Mouse (Mus musculus) hindbrain, embryonic 11.5 days (tissue): ENCODE data around the gene Ackr1. TPM values are rescaled to one million over a fixed set of nuclear protein-coding genes. Genes with fewer than 3 reads are reported as not detected.

Experiments used
- ATAC-seq: fragments of 200-750 bp; cut with Nextera tagmentation; 2 replicates; pipeline ENCODE4 v1.8.0; 2017; ENCODE audit warnings: mild to moderate bottlenecking, moderate TSS enrichment, moderate library complexity; ENCODE audit not compliant: low FRiP score
- DNase-seq: peaks from one replicate; pipeline ENCODE4 v3.0.0-alpha.2; 2015; ENCODE audit warnings: low spot score
- H3K27ac ChIP-seq: fragments of 300-500 bp; sonication (generic); 2 replicates; pipeline ENCODE4 v1.5.1; 2014; ENCODE audit warnings: mild to moderate bottlenecking, low read depth, low read length
- H3K27me3 ChIP-seq: fragments of 300-500 bp; sonication (generic); 2 replicates; pipeline ENCODE4 v1.6.1; 2014; ENCODE audit warnings: mild to moderate bottlenecking, low read length, moderate library complexity, mixed read lengths; ENCODE audit not compliant: control insufficient read depth, insufficient read depth
- H3K36me3 ChIP-seq: fragments of 300-500 bp; sonication (generic); 2 replicates; pipeline ENCODE4 v1.6.1; 2014; ENCODE audit warnings: mild to moderate bottlenecking, low read length, moderate library complexity, mixed read lengths; ENCODE audit not compliant: control insufficient read depth, insufficient read depth
- H3K4me1 ChIP-seq: fragments of 300-500 bp; sonication (generic); replicated peaks from 2 replicates; pipeline ENCODE4 v1.6.1; 2014; ENCODE audit warnings: low read length, mixed read lengths; ENCODE audit not compliant: control insufficient read depth, insufficient read depth
- H3K4me2 ChIP-seq: fragments of 300-500 bp; sonication (generic); replicated peaks from 2 replicates; pipeline ENCODE4 v1.6.1; 2014; ENCODE audit warnings: mild to moderate bottlenecking, low read depth, low read length
- H3K4me3 ChIP-seq: fragments of 300-500 bp; sonication (generic); 2 replicates; pipeline ENCODE4 v1.5.1; 2014; ENCODE audit warnings: low read depth, low read length
- H3K9ac ChIP-seq: fragments of 300-500 bp; sonication (generic); 2 replicates; pipeline ENCODE4 v1.6.1; 2014; ENCODE audit warnings: low read depth, low read length
- H3K9me3 ChIP-seq: fragments of 300-500 bp; sonication (generic); 2 replicates; pipeline ENCODE4 v1.6.1; 2016; ENCODE audit warnings: low read length; ENCODE audit not compliant: control insufficient read depth
- WGBS: fragments of 180-500 bp; shearing (Covaris S2); extraction: QIAGEN DNeasy Blood & Tissue Kit; methylation state at CpG from one replicate; pipeline ENCODE4 v1.1.7; 2014; 5-methylcytosine and 5-hydroxymethylcytosine counted together
- polyA plus RNA-seq: library from polyadenylated mRNA; unstranded; fragments of >200 nt; fragmentation: Nextera tagmentation; extraction: Ambion mirVana; gene quantifications from 2 replicates; pipeline ENCODE4 v1.2.1, GENCODE M21; 2014

Gene Ackr1
- polyA plus RNA-seq, 1 experiment from 2014 or later: 6.4 TPM

GRCm38 (mm10) chr1:173366701-173367355 lies 33.3 kb upstream of the Ackr1 start:
- H3K4me3 ChIP-seq: peak overlapping the region; percentile 83
- H3K36me3 ChIP-seq: no peaks in the 10 kb centered on the region
- H3K27ac ChIP-seq: peak overlapping the region; percentile 71
- H3K4me2 ChIP-seq: peak overlapping the region; percentile 84
- 0 out of 2 replicates have a peak, but pooled peaks cover 4% of the 10 kb centered on the region for H3K27me3 ChIP-seq
- H3K9ac ChIP-seq: peak overlapping the region; percentile 89
- H3K9me3 ChIP-seq: no peaks in the 10 kb centered on the region
- under 1% methylated on average over 31 of the region's 31 CpGs for WGBS
- DNase-seq (peak; percentile 69), ATAC-seq (peak; percentile 77)
- no peaks in the 10 kb centered on the region; the same call in 1 of the 2 replicates for H3K4me1 ChIP-seq

DNA sequence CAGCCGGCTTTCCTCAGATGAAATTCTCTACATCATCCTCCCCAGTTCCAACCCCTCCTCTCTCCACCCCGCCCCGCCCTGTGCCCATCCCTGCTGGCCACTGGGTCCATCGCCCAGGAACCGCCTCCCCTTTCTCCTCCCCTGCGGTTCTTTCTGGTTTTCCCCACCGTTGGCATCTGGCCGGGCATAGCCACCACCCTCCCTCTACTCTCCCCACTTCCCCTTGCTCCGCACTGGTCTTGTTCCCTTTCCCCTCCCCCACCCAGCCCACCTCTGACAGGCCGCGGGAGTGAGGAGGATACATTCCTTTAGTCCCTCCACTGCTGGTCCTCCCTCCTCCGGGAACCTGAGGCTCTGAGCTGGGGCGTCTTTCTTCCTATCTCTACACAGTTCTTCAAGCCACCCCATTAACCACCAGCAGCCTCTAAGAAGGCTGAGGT lies 32.4 kb upstream of the Ackr1 start:
- ATAC-seq: peak; percentile 28; the same call in 1 of the 2 replicates
- H3K36me3 ChIP-seq: no peaks in the 10 kb centered on the region
- H3K4me1 ChIP-seq: no peaks in the 10 kb centered on the region; the same call in 1 of the 2 replicates
- H3K4me3 ChIP-seq: peak overlapping the region; percentile 83
- 0 out of 2 replicates have a peak, but pooled peaks cover 4% of the 10 kb centered on the region for H3K27me3 ChIP-seq
- H3K9ac ChIP-seq: peak overlapping the region; percentile 89; the same call in 1 of the 2 replicates
- WGBS: 4% methylated on average over 10 of the region's 13 CpGs
- H3K27ac ChIP-seq: no peak overlapping the region
- H3K9me3 ChIP-seq: no peaks in the 10 kb centered on the region
- peak overlapping the region; percentile 84 for H3K4me2 ChIP-seq
- peak; percentile 36 for DNase-seq

GRCm38 (mm10) chr1:173364125-173364800 lies 30.7 kb upstream of the Ackr1 start:
- no peak overlapping the region for H3K4me2 ChIP-seq
- no peak for ATAC-seq
- 84% methylated on average over 4 of the region's 4 CpGs for WGBS

DNA sequence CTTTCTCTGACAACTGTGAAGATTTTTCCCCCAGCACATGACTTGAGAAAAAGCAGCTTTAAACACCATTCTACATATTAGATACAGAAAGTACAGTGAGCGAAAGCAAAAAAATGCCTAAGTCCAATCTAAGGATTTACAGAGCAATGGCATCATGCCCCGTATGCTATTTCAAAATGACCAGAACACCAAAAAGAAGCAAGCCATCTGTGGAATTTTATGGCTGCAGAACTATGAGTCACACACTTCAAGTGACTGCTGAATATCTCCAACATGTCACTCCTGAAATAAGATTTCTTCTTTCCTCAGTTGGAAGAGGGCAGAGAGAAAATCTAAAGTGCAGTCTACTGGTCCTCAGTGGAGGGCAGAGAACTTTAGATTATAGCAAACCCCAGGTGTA lies 29.9 kb upstream of the Ackr1 start:
- Histone ChIP-seq H3K4me2 (no peak overlapping the region), H3K27me3 (0 out of 2 replicates have a peak, but pooled peaks cover 4% of the 10 kb centered on the region), H3K9me3 (no peaks in the 10 kb centered on the region), H3K9ac (no peak overlapping the region), H3K27ac (no peak overlapping the region), H3K36me3 (no peaks in the 10 kb centered on the region), H3K4me1 (no peaks in the 10 kb centered on the region; the same call in 1 of the 2 replicates), H3K4me3 (no peak overlapping the region)
- ATAC-seq (no peak), DNase-seq (no peak)
- WGBS: 94% methylated on average over 2 of the region's 2 CpGs

More at GRCm38 (mm10) chr1:173364125-173364800, 30.7 kb upstream of the Ackr1 start:
- no peak overlapping the region for H3K27ac ChIP-seq
- no peak for DNase-seq
- H3K4me1 ChIP-seq: no peaks in the 10 kb centered on the region; the same call in 1 of the 2 replicates
- no peak overlapping the region for H3K4me3 ChIP-seq
- no peaks in the 10 kb centered on the region for H3K36me3 ChIP-seq
- no peaks in the 10 kb centered on the region for H3K9me3 ChIP-seq
- H3K9ac ChIP-seq: no peak overlapping the region
- H3K27me3 ChIP-seq: 0 out of 2 replicates have a peak, but pooled peaks cover 4% of the 10 kb centered on the region

GRCm38 (mm10) chr1:173361651-173362050 lies 28.1 kb upstream of the Ackr1 start:
- H3K4me1 ChIP-seq: no peaks in the 10 kb centered on the region; the same call in 1 of the 2 replicates
- no peaks in the 10 kb centered on the region for H3K9me3 ChIP-seq
- H3K36me3 ChIP-seq: no peaks in the 10 kb centered on the region
- no peak overlapping the region for H3K4me2 ChIP-seq
- H3K27me3 ChIP-seq: 0 out of 2 replicates have a peak, but pooled peaks cover 2% of the 10 kb centered on the region
- no peak overlapping the region for H3K9ac ChIP-seq
- DNase-seq (peak; percentile 57), ATAC-seq (no peak)
- no peak overlapping the region for H3K27ac ChIP-seq
- 56% methylated on average over 6 of the region's 6 CpGs for WGBS
- H3K4me3 ChIP-seq: no peak overlapping the region

GRCm38 (mm10) chr1:173359590-173360290 lies 26.2 kb upstream of the Ackr1 start:
- H3K36me3 ChIP-seq: no peaks in the 10 kb centered on the region
- H3K27me3 ChIP-seq: no peaks in the 10 kb centered on the region
- no peaks in the 10 kb centered on the region for H3K4me1 ChIP-seq
- H3K27ac ChIP-seq: peak overlapping the region; percentile 30; the same call in 1 of the 2 replicates
- H3K4me2 ChIP-seq: no peak overlapping the region
- no peak overlapping the region for H3K4me3 ChIP-seq
- no peak overlapping the region for H3K9ac ChIP-seq
- H3K9me3 ChIP-seq: no peaks in the 10 kb centered on the region
- DNase-seq (no peak), ATAC-seq (peak; percentile 34; the same call in 1 of the 2 replicates)
- 72% methylated on average over 4 of the region's 4 CpGs for WGBS

- H3K27me3 ChIP-seq: no peaks in the 10 kb centered on the region
- 49% methylated on average over 4 of the region's 4 CpGs for WGBS
- no peaks in the 10 kb centered on the region for H3K4me1 ChIP-seq
- H3K27ac ChIP-seq: no peak overlapping the region
- H3K4me2 ChIP-seq: no peak overlapping the region
- no peak overlapping the region for H3K9ac ChIP-seq
- no peaks in the 10 kb centered on the region for H3K36me3 ChIP-seq
- H3K4me3 ChIP-seq: no peak overlapping the region
- ATAC-seq (no peak), DNase-seq (no peak)
- H3K9me3 ChIP-seq: no peaks in the 10 kb centered on the region
Observed at GRCm38 (mm10) chr1:173357799-173358198, 24.2 kb upstream of the Ackr1 start.

DNA sequence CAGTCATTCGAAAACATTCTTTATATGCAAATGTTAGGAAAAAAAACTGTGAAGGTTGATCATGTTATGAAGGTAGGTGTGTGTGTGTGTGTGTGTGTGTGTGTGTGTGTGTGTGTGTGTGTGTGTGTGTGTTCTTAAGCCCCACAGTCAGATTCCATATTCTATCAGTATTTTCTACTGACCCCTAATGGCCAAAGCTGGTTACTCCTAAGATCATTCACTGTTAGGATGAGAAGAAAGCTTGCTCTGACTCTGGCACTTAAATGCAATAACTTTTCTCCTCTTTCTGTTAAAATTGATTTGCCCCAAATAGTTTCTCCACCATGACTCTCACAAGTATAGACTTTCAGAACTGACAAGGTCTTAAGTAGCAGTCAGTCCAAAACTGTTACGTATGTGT lies 23.1 kb upstream of the Ackr1 start:
- Histone ChIP-seq H3K27me3 (no peaks in the 10 kb centered on the region), H3K9me3 (no peaks in the 10 kb centered on the region), H3K4me2 (no peak overlapping the region), H3K4me3 (no peak overlapping the region), H3K9ac (no peak overlapping the region), H3K36me3 (no peaks in the 10 kb centered on the region), H3K4me1 (no peaks in the 10 kb centered on the region), H3K27ac (no peak overlapping the region)
- no peak for ATAC-seq
- WGBS: 91% methylated on average over 2 of the region's 2 CpGs
- no peak for DNase-seq
